ENCODE assay signal across 8 mouse cellular contexts in the genomic region with DNA sequence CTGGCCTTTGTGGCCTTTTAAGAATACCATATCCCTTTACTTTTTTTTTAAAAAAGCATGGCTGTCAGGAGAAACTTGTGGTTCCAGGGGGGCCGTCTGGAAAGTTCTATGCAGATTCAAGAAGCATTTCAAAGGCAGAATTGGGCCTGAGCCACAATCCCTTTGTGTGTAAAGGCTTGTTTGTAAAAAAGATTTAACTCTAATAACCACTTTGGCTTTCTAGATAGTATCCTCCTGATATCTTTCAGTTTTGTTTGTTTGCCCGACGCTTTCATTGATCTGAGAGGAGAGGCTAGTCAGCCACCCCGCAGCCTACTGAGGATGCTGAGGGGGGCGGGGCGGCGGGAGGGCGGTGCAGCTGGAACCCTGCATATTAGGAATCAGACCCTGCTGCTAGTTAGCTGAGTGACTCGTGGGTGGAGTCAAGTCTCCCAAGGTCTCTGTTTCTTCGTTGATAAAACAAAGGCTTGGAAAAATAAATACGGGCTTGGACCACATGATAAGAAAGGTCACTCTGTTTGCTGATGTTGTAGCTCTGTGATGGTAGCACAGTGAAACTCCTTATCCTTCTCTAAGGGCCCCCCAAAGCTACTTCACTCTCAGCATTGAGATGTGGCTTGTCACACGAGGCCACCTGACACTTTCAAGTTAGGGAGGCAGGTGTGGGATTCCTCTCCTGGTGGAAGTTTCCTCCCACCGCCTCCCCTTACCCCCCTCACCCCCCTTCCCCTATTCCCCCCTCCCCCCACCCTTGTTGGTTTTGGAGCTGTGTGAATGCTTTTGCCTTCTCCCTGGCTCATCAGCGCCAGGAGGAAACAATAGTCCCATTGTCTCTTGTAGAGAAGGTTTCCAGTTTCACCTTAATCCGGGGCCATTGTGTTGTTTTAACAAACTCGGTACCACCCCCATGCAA.
A peak's percentile ranks its signal among the peaks of the same experiment; 100 is the strongest.
DNase-seq lines count a peak whose midpoint lies in the region; ATAC-seq lines count a peak whose summit lies in the region.

No protein-coding gene starts in this region.

- no peaks in the 10 kb centered on the region for H3K9me3 ChIP-seq in heart, embryonic 14.5 days (ENCODE audit: control insufficient read depth, low read length)
- H3K9me3 ChIP-seq in liver, embryonic 13.5 days (replicated peaks) = no peaks in the 10 kb centered on the region
- H3K9me3 ChIP-seq in stomach, embryonic 15.5 days = no peaks in the 10 kb centered on the region

- peak overlapping the region; percentile 55 for H3K4me2 ChIP-seq in heart, embryonic 14.5 days (ENCODE audit: low read length)
- H3K4me2 ChIP-seq in liver, embryonic 13.5 days = peak overlapping the region; percentile 40
- H3K4me2 ChIP-seq in stomach, embryonic 15.5 days = peak overlapping the region; percentile 35; the same call in 1 of the 2 replicates

- no peak overlapping the region; the same call in 1 of the 2 replicates for H3K4me3 ChIP-seq in brown adipose tissue, adult 24 weeks (ENCODE audit: insufficient read depth, low read depth, low read length)
- H3K4me3 ChIP-seq in heart, embryonic 14.5 days (ENCODE audit: control insufficient read depth in 1 of 2, insufficient read depth in 1 of 2, low read depth in 1 of 2, low read length in 2 of 2) = no peak overlapping the region
- no peak overlapping the region for H3K4me3 ChIP-seq in liver, embryonic 13.5 days (replicated peaks)
- H3K4me3 ChIP-seq in stomach, embryonic 15.5 days (replicated peaks) = no peak overlapping the region

- DNase-seq in frontal cortex, adult 2 months (ENCODE audit: extremely low spot score in 1 of 2, low spot score in 1 of 2) = no peak
- peak; percentile 26 for DNase-seq in liver, embryonic 13.5 days
- DNase-seq in cerebellum, postnatal 36 days = no peak
- DNase-seq in layer of hippocampus, adult 18-20 months (ENCODE audit: low spot score in 2 of 2) = no peak

- ATAC-seq in frontal cortex, adult (ENCODE audit: low TSS enrichment) = peak; percentile 34; the same call in 1 of the 2 replicates
- ATAC-seq in heart, embryonic 14.5 days (ENCODE audit: insufficient number of reproducible peaks, insufficient read depth, low FRiP score, low read depth) = peak; percentile 84
- peak; percentile 80 for ATAC-seq in liver, embryonic 13.5 days (ENCODE audit: low read depth)
- peak; percentile 88 for ATAC-seq in stomach, embryonic 15.5 days (ENCODE audit: insufficient read depth, low FRiP score, low read depth)

- H3K36me3 ChIP-seq in heart, embryonic 14.5 days (ENCODE audit: control insufficient read depth, insufficient read depth, low read length) = peaks cover 22% of the 10 kb centered on the region
- H3K36me3 ChIP-seq in liver, embryonic 13.5 days = no peaks in the 10 kb centered on the region
- H3K36me3 ChIP-seq in stomach, embryonic 15.5 days = no peaks in the 10 kb centered on the region

- peaks cover 9% of the 10 kb centered on the region; the same call in 1 of the 2 replicates for H3K4me1 ChIP-seq in brown adipose tissue, adult 24 weeks (ENCODE audit: control insufficient read depth, insufficient read depth, insufficient read length, low read length)
- peaks cover 5 to 27% of the 10 kb centered on the region in 2 experiments for H3K4me1 ChIP-seq in heart, embryonic 14.5 days (ENCODE audit: control insufficient read depth in 2 of 2, insufficient read depth in 2 of 2, low read length in 2 of 2)
- peaks cover 26% of the 10 kb centered on the region for H3K4me1 ChIP-seq in liver, embryonic 13.5 days (replicated peaks)
- 0 out of 2 replicates have a peak, but pooled peaks cover 10% of the 10 kb centered on the region for H3K4me1 ChIP-seq in stomach, embryonic 15.5 days

- WGBS in heart, embryonic 14.5 days = 7% methylated on average over 16 of the region's 16 CpGs
- 8% methylated on average over 16 of the region's 16 CpGs for WGBS in liver, embryonic 13.5 days (ENCODE audit: insufficient replicate concordance)
- WGBS in stomach, embryonic 15.5 days = 6% methylated on average over 16 of the region's 16 CpGs

- H3K27me3 ChIP-seq in heart, embryonic 14.5 days (ENCODE audit: control insufficient read depth, insufficient read depth, low read length) = no peaks in the 10 kb centered on the region
- H3K27me3 ChIP-seq in liver, embryonic 13.5 days = no peaks in the 10 kb centered on the region
- H3K27me3 ChIP-seq in stomach, embryonic 15.5 days (replicated peaks) = no peaks in the 10 kb centered on the region

- H3K27ac ChIP-seq in brown adipose tissue, adult 24 weeks (replicated peaks; ENCODE audit: low read depth, low read length) = peak overlapping the region; percentile 62
- H3K27ac ChIP-seq in heart, embryonic 14.5 days (replicated peaks in 1 of 2; ENCODE audit: control insufficient read depth in 1 of 2, insufficient read depth in 1 of 2, low read depth in 2 of 2, low read length in 2 of 2) = peak overlapping the region; percentile 58 to 64
- peak overlapping the region; percentile 29; the same call in 1 of the 2 replicates for H3K27ac ChIP-seq in liver, embryonic 13.5 days
- H3K27ac ChIP-seq in stomach, embryonic 15.5 days = peak overlapping the region; percentile 26

- no peak overlapping the region; the same call in 1 of the 2 replicates for H3K9ac ChIP-seq in heart, embryonic 14.5 days (ENCODE audit: low read length)
- H3K9ac ChIP-seq in liver, embryonic 13.5 days = no peak overlapping the region
- H3K9ac ChIP-seq in stomach, embryonic 15.5 days = no peak overlapping the region

Comparison
In these comparisons a context has a peak if more than half of its experiments do, and no peak if none do; other contexts are left out.
1. ATAC-seq: peak in every context shown above with its lines; median percentile 88 in stomach, embryonic 15.5 days; 84 in heart, embryonic 14.5 days; 80 in liver, embryonic 13.5 days; 34 in frontal cortex, adult.